In genomic region chr11:11825670-11826069, GRCm38 (mm10) we compare ENCODE assay signal across 13 mouse cellular contexts. TPM values are rescaled to one million over a fixed set of nuclear protein-coding genes. Genes with fewer than 3 reads are reported as not detected.
DNase-seq lines count a peak whose midpoint lies in the region; ATAC-seq and TF ChIP-seq lines count a peak whose summit lies in the region.
"Had no signal": no experiment of that assay in that cellular context is flagged by ENCODE, and none has a peak within 500 bp of the region (broad histone marks: within the 10 kb centered on the region; RNA-seq: fewer than 3 reads in every experiment).

No protein-coding gene starts in this region.

- no peak for TF ChIP-seq CTCF in midbrain, postnatal 0 days (IDR thresholded peaks at IDR 0.05)

- intact Hi-C loops in heart, postnatal 36 days (cut with DNase I) = loop anchor here (2.0 kb wide), 1 partner anchor 19 kb away; no protein-coding TSS in a partner anchor

- no peak for DNase-seq in heart, postnatal 36 days
- no peak for DNase-seq in midbrain, postnatal 0 days (ENCODE audit: low spot score)
- DNase-seq in T-cell, adult 2 months (ENCODE audit: low spot score) = no peak
- DNase-seq: embryo, embryonic 11 days; kidney, postnatal 25 days; liver, embryonic 13.5 days; right cerebral cortex, postnatal 14 days; thymus, adult 2 months had no signal

- no peaks in the 10 kb centered on the region for H3K27me3 ChIP-seq in heart, embryonic 14.5 days (ENCODE audit: control insufficient read depth, insufficient read depth, low read length)
- H3K27me3 ChIP-seq in midbrain, embryonic 13.5 days = no peaks in the 10 kb centered on the region
- H3K27me3 ChIP-seq in midbrain, postnatal 0 days (ENCODE audit: insufficient read depth, low read length) = no peaks in the 10 kb centered on the region
- no peaks in the 10 kb centered on the region for H3K27me3 ChIP-seq in kidney, embryonic 14.5 days (ENCODE audit: control insufficient read depth, insufficient read depth, low read length)
- H3K27me3 ChIP-seq: Patski had no signal

- H3K4me3 ChIP-seq in heart, embryonic 14.5 days (ENCODE audit: control insufficient read depth in 1 of 2, insufficient read depth in 1 of 2, low read depth in 1 of 2, low read length in 2 of 2) = no peak overlapping the region
- H3K4me3 ChIP-seq in midbrain, embryonic 13.5 days (replicated peaks) = no peak overlapping the region
- no peak overlapping the region for H3K4me3 ChIP-seq in midbrain, postnatal 0 days (ENCODE audit: low read depth, low read length)
- H3K4me3 ChIP-seq in kidney, embryonic 14.5 days (ENCODE audit: low read length) = no peak overlapping the region
- H3K4me3 ChIP-seq: liver, embryonic 13.5 days had no signal

- H3K9me3 ChIP-seq in heart, embryonic 14.5 days (ENCODE audit: control insufficient read depth, low read length) = no peaks in the 10 kb centered on the region
- H3K9me3 ChIP-seq in midbrain, embryonic 13.5 days = no peaks in the 10 kb centered on the region
- no peaks in the 10 kb centered on the region for H3K9me3 ChIP-seq in midbrain, postnatal 0 days (ENCODE audit: low read length)
- no peaks in the 10 kb centered on the region for H3K9me3 ChIP-seq in kidney, embryonic 14.5 days (ENCODE audit: control insufficient read depth, low read length)
- H3K9me3 ChIP-seq: liver, embryonic 13.5 days had no signal

- H3K9ac ChIP-seq in heart, embryonic 14.5 days (ENCODE audit: low read length) = peak overlapping the region; percentile 62; the same call in 1 of the 2 replicates
- H3K9ac ChIP-seq in midbrain, embryonic 13.5 days (replicated peaks) = no peak overlapping the region
- no peak overlapping the region for H3K9ac ChIP-seq in midbrain, postnatal 0 days (replicated peaks; ENCODE audit: low read length, poor library complexity, severe bottlenecking)
- no peak overlapping the region for H3K9ac ChIP-seq in kidney, embryonic 14.5 days (ENCODE audit: low read depth, low read length)

- H3K4me1 ChIP-seq in heart, embryonic 14.5 days (ENCODE audit: control insufficient read depth in 2 of 2, insufficient read depth in 2 of 2, low read length in 2 of 2) = peaks cover 56 to 87% of the 10 kb centered on the region in 2 experiments
- H3K4me1 ChIP-seq in midbrain, embryonic 13.5 days (replicated peaks) = peaks cover 74% of the 10 kb centered on the region
- H3K4me1 ChIP-seq in midbrain, postnatal 0 days (ENCODE audit: insufficient read depth, low read length) = peaks cover 6% of the 10 kb centered on the region; the same call in 1 of the 2 replicates
- peaks cover 55% of the 10 kb centered on the region for H3K4me1 ChIP-seq in kidney, embryonic 14.5 days (ENCODE audit: control insufficient read depth, insufficient read depth, low read length)

- peak overlapping the region; percentile 93 to 94 for H3K27ac ChIP-seq in heart, embryonic 14.5 days (replicated peaks in 1 of 2; ENCODE audit: control insufficient read depth in 1 of 2, insufficient read depth in 1 of 2, low read depth in 2 of 2, low read length in 2 of 2)
- H3K27ac ChIP-seq in midbrain, embryonic 13.5 days = peak overlapping the region; percentile 48; the same call in 1 of the 2 replicates
- no peak overlapping the region for H3K27ac ChIP-seq in midbrain, postnatal 0 days (ENCODE audit: low read depth, low read length)
- H3K27ac ChIP-seq in kidney, embryonic 14.5 days (ENCODE audit: low read depth, low read length) = no peak overlapping the region

- 48% methylated on average over 6 of the region's 6 CpGs for WGBS in heart, embryonic 14.5 days
- 85% methylated on average over 6 of the region's 6 CpGs for WGBS in midbrain, embryonic 13.5 days
- 79% methylated on average over 6 of the region's 6 CpGs for WGBS in midbrain, postnatal 0 days
- 65% methylated on average over 6 of the region's 6 CpGs for WGBS in kidney, embryonic 14.5 days

- no peak for ATAC-seq in heart, embryonic 14.5 days (ENCODE audit: insufficient number of reproducible peaks, insufficient read depth, low FRiP score, low read depth)
- no peak for ATAC-seq in midbrain, embryonic 13.5 days
- ATAC-seq in midbrain, postnatal 0 days (ENCODE audit: low FRiP score) = no peak
- peak; percentile 90 for ATAC-seq in inflammation-experienced regulatory T-cells, adult 6 months
- ATAC-seq in kidney, embryonic 14.5 days (ENCODE audit: low FRiP score, low TSS enrichment) = no peak
- ATAC-seq: Patski had no signal

- no peaks in the 10 kb centered on the region for H3K36me3 ChIP-seq in heart, embryonic 14.5 days (ENCODE audit: control insufficient read depth, insufficient read depth, low read length)
- no peaks in the 10 kb centered on the region for H3K36me3 ChIP-seq in midbrain, embryonic 13.5 days
- no peaks in the 10 kb centered on the region for H3K36me3 ChIP-seq in midbrain, postnatal 0 days (ENCODE audit: insufficient read depth, low read length)
- H3K36me3 ChIP-seq in kidney, embryonic 14.5 days (ENCODE audit: control insufficient read depth, insufficient read depth, low read length) = no peaks in the 10 kb centered on the region
- H3K36me3 ChIP-seq: liver, embryonic 13.5 days had no signal

- H3K4me2 ChIP-seq in heart, embryonic 14.5 days (ENCODE audit: low read length) = no peak overlapping the region
- H3K4me2 ChIP-seq in midbrain, embryonic 13.5 days (replicated peaks) = no peak overlapping the region
- no peak overlapping the region for H3K4me2 ChIP-seq in midbrain, postnatal 0 days (ENCODE audit: low read depth, low read length, poor library complexity, severe bottlenecking)
- H3K4me2 ChIP-seq in kidney, embryonic 14.5 days (replicated peaks; ENCODE audit: low read depth, low read length) = no peak overlapping the region
- H3K4me2 ChIP-seq: liver, embryonic 13.5 days had no signal

RNA-seq across cellular contexts. Expression of gene Fignl1, which starts 16.9 kb away (rescaled TPM):
- 49.6 and 53.8 TPM in 2 replicates for polyA plus RNA-seq in heart, embryonic 14.5 days (2014; fragmentation: Nextera tagmentation; extraction: Ambion mirVana)
- total RNA-seq in heart, postnatal 36 days (2021) = 1 to 10 TPM in 1 of 2 experiments, under 1 TPM in 1; 0.81 to 1.8 TPM
- 23.6 and 26.2 TPM in 2 replicates for polyA plus RNA-seq in midbrain, embryonic 13.5 days (2015; fragmentation: Nextera tagmentation; extraction: Ambion mirVana)
- total RNA-seq in midbrain, postnatal 0 days (2014; rRNA removed) = 4.4 and 5.2 TPM in 2 replicates
- polyA plus RNA-seq in midbrain, postnatal 0 days (2015; fragmentation: Nextera tagmentation; extraction: Ambion mirVana) = 2.2 and 3.7 TPM in 2 replicates
- 10 to 100 TPM in 2 of 3 experiments, 1 to 10 TPM in 1; 8.4 to 75.9 (median 10.4) TPM for polyA plus RNA-seq in inflammation-experienced regulatory T-cells, adult 6 months (2017; shearing (Covaris generic))
- 59.2 and 85.4 TPM in 2 replicates for polyA plus RNA-seq in kidney, embryonic 14.5 days (2014; fragmentation: Nextera tagmentation; extraction: Ambion mirVana)

Comparison
In these comparisons a context has a peak if more than half of its experiments do, and no peak if none do; other contexts are left out.
1. H3K27ac ChIP-seq: peak in heart, embryonic 14.5 days (2 of 2) and midbrain, embryonic 13.5 days (single experiment); none in midbrain, postnatal 0 days (single experiment) and kidney, embryonic 14.5 days (single experiment).